Mouse (Mus musculus) C2C12 (cell line): ENCODE data around the gene Map2k1.

Source experiments
- CEBPB ChIP-seq: IDR thresholded peaks from one replicate; pipeline ENCODE4 v1.6.1; 2011; ENCODE audit warnings: low read depth, mild to moderate bottlenecking, control low read depth, moderate library complexity
- CTCF ChIP-seq: IDR thresholded peaks from one replicate; pipeline ENCODE4 v1.5.1; 2011; ENCODE audit not compliant: control insufficient read depth, insufficient read depth, insufficient read length
- MAX ChIP-seq: IDR thresholded peaks from one replicate; pipeline ENCODE4 v1.6.1; 2011; ENCODE audit warnings: mild to moderate bottlenecking, control low read depth
- MYOD1 ChIP-seq: IDR thresholded peaks from one replicate; pipeline ENCODE4 v1.6.1; 2011; ENCODE audit warnings: low read depth; ENCODE audit not compliant: control insufficient read depth, insufficient read length
- MYOG ChIP-seq: IDR thresholded peaks from one replicate; pipeline ENCODE4 v1.6.1; 2011; ENCODE audit not compliant: control insufficient read depth, insufficient read length; ENCODE audit errors: extremely low read depth
- USF1 ChIP-seq: IDR thresholded peaks from one replicate; pipeline ENCODE4 v1.6.1; 2011; ENCODE audit warnings: low read depth, mild to moderate bottlenecking, control low read depth, moderate library complexity

- TF ChIP-seq CTCF (no peak), MYOD1 (no peak), MAX (no peak), CEBPB (no peak), USF1 (no peak), MYOG (no peak)
Measured at GRCm38 (mm10) chr9:64139879-64140278, 113.6 kb downstream of the Map2k1 start.
